Mouse (Mus musculus) myocyte (in vitro differentiated cells): ENCODE results near the gene Mag. TPM values are rescaled to one million over a fixed set of nuclear protein-coding genes. Genes with fewer than 3 reads are reported as not detected.
"Not testable (repeated sequence)": the region's sequence is repeated elsewhere in the genome, so short reads cannot be mapped to it uniquely, and the experiment has no call there.

ENCODE experiments used
- H3K27me3 ChIP-seq: one replicate; pipeline ENCODE4 v1.6.1; 2011; ENCODE audit not compliant: control insufficient read depth, insufficient read depth, insufficient read length
- H3K36me3 ChIP-seq: one replicate; pipeline ENCODE4 v1.6.1; 2011; ENCODE audit not compliant: control insufficient read depth, insufficient read depth
- H3K4me2 ChIP-seq: one replicate; pipeline ENCODE4 v1.6.1; 2011; ENCODE audit warnings: low read depth, control low read depth
- H3K4me3 ChIP-seq: one replicate; pipeline ENCODE4 v1.5.1; 2011; ENCODE audit warnings: mild to moderate bottlenecking, control low read depth, moderate library complexity
- H3K79me2 ChIP-seq: one replicate; pipeline ENCODE4 v1.6.1; 2011; ENCODE audit not compliant: control insufficient read depth, insufficient read depth
- H3ac ChIP-seq: one replicate; pipeline ENCODE4 v1.6.1; 2011; ENCODE audit not compliant: control insufficient read depth, insufficient read length
- CEBPB ChIP-seq: IDR thresholded peaks from 2 replicates; pipeline ENCODE4 v1.6.1; 2011; ENCODE audit warnings: mild to moderate bottlenecking, moderate library complexity; ENCODE audit not compliant: poor library complexity, insufficient read depth, severe bottlenecking
- E2F4 ChIP-seq: IDR thresholded peaks from one replicate; pipeline ENCODE4 v1.6.1; 2011; ENCODE audit warnings: mild to moderate bottlenecking, control low read depth, moderate library complexity; ENCODE audit not compliant: insufficient read depth
- MAX ChIP-seq: IDR thresholded peaks from one replicate; pipeline ENCODE4 v1.6.1; 2011; ENCODE audit warnings: low read depth, mild to moderate bottlenecking, control low read depth
- MYOD1 ChIP-seq, 3 experiments: IDR thresholded peaks; one replicate each; pipeline ENCODE4 v1.6.1; 2011; ENCODE audit warnings: control low read depth in 2 of 3, low read depth in 2 of 3, mild to moderate bottlenecking in 2 of 3, moderate library complexity in 1 of 3; ENCODE audit not compliant: insufficient read length in 2 of 3, control insufficient read depth in 1 of 3
- MYOG ChIP-seq, 3 experiments: IDR thresholded peaks; one replicate each; pipeline ENCODE4 v1.6.1; 2011; ENCODE audit warnings: control low read depth in 2 of 3, low read depth in 2 of 3, mild to moderate bottlenecking in 2 of 3; ENCODE audit not compliant: insufficient read length in 2 of 3, control insufficient read depth in 1 of 3, insufficient read depth in 1 of 3
- POLR2A ChIP-seq: IDR thresholded peaks from one replicate; pipeline ENCODE4 v1.6.1; 2011; ENCODE audit warnings: low read depth, mild to moderate bottlenecking, control low read depth, moderate library complexity; ENCODE audit not compliant: insufficient read length
- POLR2AphosphoS2 ChIP-seq: IDR thresholded peaks from one replicate; pipeline ENCODE4 v1.6.1; 2011; ENCODE audit warnings: low read depth, control low read depth; ENCODE audit not compliant: insufficient read length
- REST ChIP-seq: IDR thresholded peaks from one replicate; pipeline ENCODE4 v1.6.1; 2011; ENCODE audit warnings: mild to moderate bottlenecking, control low read depth, moderate library complexity; ENCODE audit not compliant: insufficient read depth, insufficient read length
- SRF ChIP-seq: IDR thresholded peaks from one replicate; pipeline ENCODE4 v1.6.1; 2011; ENCODE audit warnings: low read depth; ENCODE audit not compliant: control insufficient read depth, insufficient read length
- TCF12 ChIP-seq: IDR thresholded peaks from one replicate; pipeline ENCODE4 v1.6.1; 2011; ENCODE audit warnings: mild to moderate bottlenecking, control low read depth; ENCODE audit not compliant: poor library complexity, insufficient read depth, severe bottlenecking
- TCF3 ChIP-seq: IDR thresholded peaks from one replicate; pipeline ENCODE4 v1.6.1; 2011; ENCODE audit warnings: low read depth, control low read depth; ENCODE audit not compliant: insufficient read length
- USF1 ChIP-seq: IDR thresholded peaks from one replicate; pipeline ENCODE4 v1.6.1; 2011; ENCODE audit warnings: low read depth, mild to moderate bottlenecking, control low read depth, moderate library complexity
- polyA plus RNA-seq: library from polyadenylated mRNA; unstranded; fragments of >200 nt; fragmentation: generic; extraction: Trizol; gene quantifications from one replicate; pipeline ENCODE4 v1.2.1, GENCODE M21; 2012; ENCODE audit warnings: missing spikeins

The Mag gene
- polyA plus RNA-seq, 1 experiment = 0.01 TPM

DNA sequence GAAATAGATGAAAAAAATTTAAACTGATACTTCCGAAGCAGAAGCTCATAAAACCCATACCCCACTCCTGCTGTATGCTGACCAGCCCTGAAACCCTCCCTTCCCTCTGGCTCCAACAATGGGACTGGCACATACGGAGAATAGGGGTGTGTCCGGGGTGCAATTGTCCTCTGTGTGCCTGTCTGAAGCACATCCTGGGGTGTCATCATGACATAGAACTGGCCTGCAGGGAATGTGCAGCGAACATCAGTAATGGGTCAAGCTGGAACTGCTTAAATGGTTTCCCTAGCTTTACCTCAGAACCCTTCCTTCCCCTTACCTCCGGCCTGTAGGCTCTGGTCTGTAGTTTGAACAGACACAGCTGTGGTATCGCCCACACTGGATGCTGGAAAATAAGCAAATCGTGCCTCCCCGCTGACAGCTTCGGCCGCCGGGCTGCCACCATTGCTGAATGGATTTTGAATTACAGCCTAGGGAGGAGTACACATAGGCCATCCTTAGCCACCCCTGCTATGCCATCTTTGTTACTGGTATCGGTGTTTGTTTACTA is 40.4 kb upstream of the Mag start:
- H3K4me3 ChIP-seq = peak overlapping the region; percentile 32

DNA sequence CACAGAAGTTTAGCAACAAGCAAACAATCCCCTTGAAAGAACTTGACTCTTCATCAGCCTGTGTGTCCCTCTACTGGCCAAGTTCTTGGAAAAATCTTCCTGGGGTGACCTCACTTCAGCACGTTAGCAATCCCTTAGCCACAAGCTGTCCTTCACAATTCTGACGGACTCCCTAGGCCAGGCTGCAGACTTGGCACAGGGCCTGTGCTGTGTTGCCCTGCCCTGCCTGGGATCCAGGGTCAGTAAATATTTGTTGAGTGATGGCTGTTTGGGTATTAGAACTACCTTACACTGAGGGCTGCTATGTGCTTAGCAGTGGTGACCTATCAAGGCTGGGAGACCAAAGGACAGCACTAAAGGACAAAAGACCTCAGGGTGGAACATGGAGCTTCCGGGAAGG is 39.4 kb upstream of the Mag start:
- Histone ChIP-seq H3K4me3 (no peak overlapping the region), H3ac (no peak overlapping the region), H3K4me2 (no peak overlapping the region), H3K79me2 (peaks cover 8% of the 10 kb centered on the region), H3K36me3 (peaks cover 6% of the 10 kb centered on the region), H3K27me3 (no peaks in the 10 kb centered on the region)
- no peak for TF ChIP-seq MYOG (IDR thresholded peaks at IDR 0.05; ENCODE audit: control insufficient read depth in 1 of 3, insufficient read depth in 1 of 3, insufficient read length in 2 of 3, low read depth in 2 of 3)
- TF ChIP-seq POLR2AphosphoS2 = no peak
- TF ChIP-seq POLR2A = no peak
- TF ChIP-seq REST = no peak
- TF ChIP-seq USF1 = no peak

More for the DNA sequence above, 40.4 kb upstream of the Mag start:
- Histone ChIP-seq H3K36me3 (peaks cover 3% of the 10 kb centered on the region), H3K27me3 (no peaks in the 10 kb centered on the region), H3K79me2 (peaks cover 8% of the 10 kb centered on the region), H3ac (peak overlapping the region; percentile 89), H3K4me2 (peak overlapping the region; percentile 55)
- no peak for TF ChIP-seq TCF3

DNA sequence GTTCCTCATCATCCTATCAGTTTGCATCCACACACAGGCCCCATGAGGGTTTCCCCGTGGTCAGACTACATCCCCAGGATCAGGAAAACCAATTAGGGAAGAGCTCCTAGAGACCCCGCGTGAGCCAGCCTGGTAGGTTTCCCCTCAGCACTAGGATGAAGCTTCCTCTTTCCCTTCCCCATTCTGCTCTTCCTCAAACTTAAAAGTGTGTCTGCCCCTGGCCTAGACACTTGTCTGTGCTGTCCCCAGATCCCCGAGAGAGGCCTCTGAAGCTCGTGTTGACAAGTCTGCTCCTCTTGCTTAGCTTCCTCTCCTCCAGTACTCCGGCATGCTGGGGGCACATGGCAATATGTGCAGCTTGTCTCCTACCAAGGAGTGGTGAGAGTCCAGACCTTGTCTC is 38.8 kb upstream of the Mag start:
- Histone ChIP-seq H3K27me3 (no peaks in the 10 kb centered on the region), H3K4me3 (no peak overlapping the region), H3ac (no peak overlapping the region), H3K36me3 (peaks cover 6% of the 10 kb centered on the region), H3K4me2 (no peak overlapping the region), H3K79me2 (peaks cover 8% of the 10 kb centered on the region)
- no peak for TF ChIP-seq REST
- TF ChIP-seq E2F4 = no peak
- TF ChIP-seq MYOG (IDR thresholded peaks at IDR 0.05; ENCODE audit: control insufficient read depth in 1 of 3, insufficient read depth in 1 of 3, insufficient read length in 2 of 3, low read depth in 2 of 3) = no peak
- no peak for TF ChIP-seq MYOD1 (IDR thresholded peaks at IDR 0.05; ENCODE audit: control insufficient read depth in 1 of 3, insufficient read length in 2 of 3, low read depth in 2 of 3)
- TF ChIP-seq USF1 = no peak
- TF ChIP-seq SRF = no peak
- TF ChIP-seq CEBPB = no peak
- no peak for TF ChIP-seq TCF3
- no peak for TF ChIP-seq POLR2A
- no peak for TF ChIP-seq POLR2AphosphoS2
- no peak for TF ChIP-seq MAX
- no peak for TF ChIP-seq TCF12

DNA sequence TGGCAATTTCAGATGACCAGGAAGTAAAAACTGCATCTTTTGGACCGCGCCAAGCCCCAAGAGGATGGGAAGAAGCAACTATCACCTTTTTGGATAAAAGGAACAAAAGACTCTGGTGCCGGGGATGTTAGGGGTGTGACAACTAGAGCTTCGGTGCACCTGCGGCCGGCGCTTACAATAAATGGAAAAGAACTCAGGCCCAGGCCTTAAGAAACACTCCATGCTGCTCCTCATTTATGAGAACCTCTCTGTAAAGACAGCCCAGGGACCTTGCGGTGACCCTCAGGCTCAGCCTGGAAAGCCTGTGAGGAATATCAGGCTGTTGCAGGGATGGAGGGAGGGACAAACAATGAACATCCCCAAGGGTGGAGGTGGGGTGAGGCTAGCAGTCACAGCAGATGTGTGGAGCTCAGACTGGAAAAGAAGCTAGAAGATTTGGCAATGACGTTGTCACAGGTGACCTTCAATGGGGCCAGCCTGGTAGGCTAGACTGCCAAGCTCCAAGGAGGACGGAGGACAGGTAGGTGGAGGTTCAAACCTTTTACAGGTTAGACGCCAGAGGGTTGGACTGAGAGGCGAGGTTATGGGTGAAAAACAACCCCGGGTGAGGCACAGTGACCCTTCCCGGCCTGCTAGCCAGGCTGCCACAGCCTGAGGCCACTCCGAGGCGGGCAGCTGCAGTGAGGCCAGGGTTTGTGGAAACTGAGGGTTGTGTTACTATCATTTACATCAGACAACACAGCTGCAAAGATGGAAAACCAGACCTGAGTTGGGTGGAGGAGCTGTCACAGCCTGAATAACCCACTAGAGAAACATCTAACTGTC is 38.0 kb upstream of the Mag start:
- Histone ChIP-seq H3K79me2 (peaks cover 8% of the 10 kb centered on the region), H3ac (no peak overlapping the region), H3K4me3 (no peak overlapping the region), H3K27me3 (no peaks in the 10 kb centered on the region), H3K36me3 (peaks cover 6% of the 10 kb centered on the region), H3K4me2 (no peak overlapping the region)
- no peak for TF ChIP-seq SRF
- no peak for TF ChIP-seq POLR2A
- no peak for TF ChIP-seq MYOG (IDR thresholded peaks at IDR 0.05; ENCODE audit: control insufficient read depth in 1 of 3, insufficient read depth in 1 of 3, insufficient read length in 2 of 3, low read depth in 2 of 3)
- TF ChIP-seq MAX = no peak

DNA sequence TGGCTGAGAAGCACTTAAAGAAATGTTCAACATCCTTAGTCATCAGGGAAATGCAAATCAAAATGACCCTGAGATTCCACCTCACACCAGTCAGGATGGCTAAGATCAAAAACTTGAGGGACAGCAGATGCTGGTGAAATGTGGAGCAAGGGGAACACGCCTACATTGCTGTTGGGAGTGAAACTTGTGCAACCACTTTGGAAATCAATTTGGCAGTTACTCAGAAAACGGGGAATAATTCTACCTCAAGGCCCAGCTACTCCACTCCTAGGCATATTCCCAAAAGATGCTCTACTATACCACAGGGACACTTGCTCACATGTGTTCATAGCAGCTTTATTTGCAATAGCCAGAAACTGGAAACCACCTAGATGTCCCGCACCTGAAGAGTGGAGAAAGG is 35.2 kb upstream of the Mag start:
- H3ac ChIP-seq, H3K27me3 ChIP-seq, H3K4me2 ChIP-seq, H3K79me2 ChIP-seq, H3K4me3 ChIP-seq, H3K36me3 ChIP-seq: not testable (repeated sequence)

DNA sequence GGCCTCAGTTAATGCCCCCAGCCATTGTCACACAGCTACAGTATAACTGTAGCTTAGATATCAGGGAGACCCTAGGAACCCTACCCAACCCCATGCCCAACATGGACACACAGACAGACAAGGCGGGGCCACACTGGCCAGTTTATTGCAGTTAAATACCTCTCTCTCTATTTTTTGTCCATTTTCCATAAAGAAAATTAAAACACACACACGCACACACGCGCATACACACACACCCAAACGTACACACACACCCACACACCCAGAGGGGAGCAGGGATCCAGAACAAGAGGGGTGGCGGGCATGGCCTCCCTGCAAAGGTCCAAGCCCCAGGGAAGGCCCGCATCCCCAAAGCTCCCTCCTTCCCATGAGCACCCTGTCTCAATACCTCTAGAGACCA is 31.2 kb upstream of the Mag start:
- Histone ChIP-seq H3K27me3 (no peaks in the 10 kb centered on the region), H3K36me3 (peaks cover 6% of the 10 kb centered on the region), H3K4me3 (no peak overlapping the region), H3ac (no peak overlapping the region), H3K79me2 (no peaks in the 10 kb centered on the region), H3K4me2 (no peak overlapping the region)
- TF ChIP-seq MYOD1 (IDR thresholded peaks at IDR 0.05; ENCODE audit: control insufficient read depth in 1 of 3, insufficient read length in 2 of 3, low read depth in 2 of 3) = no peak
- no peak for TF ChIP-seq MYOG (IDR thresholded peaks at IDR 0.05; ENCODE audit: control insufficient read depth in 1 of 3, insufficient read depth in 1 of 3, insufficient read length in 2 of 3, low read depth in 2 of 3)
- TF ChIP-seq SRF = no peak
- TF ChIP-seq TCF12 = no peak
- no peak for TF ChIP-seq MAX

DNA sequence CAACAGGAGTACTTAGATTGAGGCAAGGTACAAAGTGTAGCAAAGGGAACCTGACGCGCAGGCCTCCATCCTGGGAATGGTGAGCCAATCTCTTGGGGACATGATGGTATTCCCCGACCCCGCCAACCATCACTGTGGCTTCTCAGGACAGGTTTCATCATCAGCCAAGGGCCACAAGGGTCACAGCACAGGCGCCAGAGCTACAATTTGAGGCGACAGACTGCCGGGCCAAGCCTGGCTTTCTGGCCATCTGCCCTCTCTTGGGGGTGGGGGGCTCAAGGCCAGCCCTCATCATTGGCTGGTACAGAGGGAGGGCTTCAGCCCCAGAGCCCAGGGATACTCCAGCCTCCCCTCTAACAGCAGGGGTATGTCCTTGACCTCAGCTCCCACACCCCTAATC is 30.8 kb upstream of the Mag start:
- H3K4me2 ChIP-seq, H3ac ChIP-seq, H3K4me3 ChIP-seq, H3K36me3 ChIP-seq, H3K79me2 ChIP-seq, H3K27me3 ChIP-seq: not testable (repeated sequence)

DNA sequence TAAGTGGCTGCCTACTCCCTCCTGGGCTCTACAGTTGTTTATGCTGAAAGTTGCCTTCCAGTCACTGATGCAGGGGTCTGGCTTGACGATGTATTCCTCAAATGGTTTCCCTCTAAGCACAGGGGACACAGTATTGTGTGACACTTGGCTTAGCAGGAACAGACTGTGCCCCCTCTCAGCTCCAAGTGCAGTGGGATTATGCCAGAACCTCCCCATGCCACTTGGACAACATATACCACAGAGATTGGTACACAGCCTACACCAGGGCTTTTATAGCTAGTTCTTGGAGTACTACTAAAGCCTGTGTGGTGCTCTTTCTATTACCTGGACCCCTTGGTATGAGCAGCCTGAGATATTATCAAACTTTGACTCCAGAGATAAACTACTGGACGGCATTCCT is 30.0 kb upstream of the Mag start:
- H3K4me3 ChIP-seq, H3K27me3 ChIP-seq, H3K4me2 ChIP-seq, H3K36me3 ChIP-seq, H3ac ChIP-seq, H3K79me2 ChIP-seq: not testable (repeated sequence)
